Mouse (Mus musculus) Muller cell, postnatal 12 days (primary cell): ENCODE measurements at regions not wholly inside any gene's neighbourhood (a gene's known extent, or its start where the extent isn't known, plus 50 kb on each side); places are given as distances from the start of the nearest gene placed in this dataset.
"Not testable (repeated sequence)": the region's sequence is repeated elsewhere in the genome, so short reads cannot be mapped to it uniquely, and the experiment has no call there.

Experiments used
- DNase-seq: peaks from one replicate; pipeline ENCODE4 v3.0.0-alpha.2; 2015; ENCODE audit errors: inconsistent ontology term

GRCm38 (mm10) chr13:115911524-115912459 lies 397.7 kb downstream of the Isl1 start:
- DNase-seq: peak; percentile 24

GRCm38 (mm10) chr13:115910866-115911449 lies 398.5 kb downstream of the Isl1 start:
- no peak for DNase-seq

GRCm38 (mm10) chr13:115880616-115881015 lies 428.9 kb downstream of the Isl1 start:
- peak; percentile 58 for DNase-seq

- no peak for DNase-seq
Observed at GRCm38 (mm10) chr13:115860480-115860879, 449.0 kb downstream of the Isl1 start.

GRCm38 (mm10) chr13:115856632-115857031 lies 452.9 kb downstream of the Isl1 start:
- no peak for DNase-seq

GRCm38 (mm10) chr13:115852689-115853356 lies 456.7 kb downstream of the Isl1 start:
- no peak for DNase-seq

- DNase-seq: no peak
Observed at GRCm38 (mm10) chr13:115843121-115843520, 466.4 kb downstream of the Isl1 start.

GRCm38 (mm10) chr13:115836203-115836768 lies 473.2 kb downstream of the Isl1 start:
- DNase-seq: peak; percentile 14

- DNase-seq: no peak
Observed at GRCm38 (mm10) chr13:115825191-115825590, 484.3 kb downstream of the Isl1 start.

GRCm38 (mm10) chr13:115822527-115822926 lies 487.0 kb downstream of the Isl1 start:
- DNase-seq: no peak

- no peak for DNase-seq
Observed at GRCm38 (mm10) chr13:115814211-115814610, 495.3 kb downstream of the Isl1 start.

- DNase-seq: no peak
Observed at GRCm38 (mm10) chr13:115799294-115799693, 510.2 kb downstream of the Isl1 start.

- no peak for DNase-seq
Observed at GRCm38 (mm10) chr13:115751271-115751670, 558.2 kb downstream of the Isl1 start.

- DNase-seq: not testable (repeated sequence)
Observed at GRCm38 (mm10) chr13:115742080-115742479, 567.4 kb downstream of the Isl1 start.

- DNase-seq: no peak
Observed at GRCm38 (mm10) chr13:115727986-115728385, 581.5 kb downstream of the Isl1 start.

- no peak for DNase-seq
Observed at GRCm38 (mm10) chr13:115725356-115725952, 584.0 kb downstream of the Isl1 start.

- no peak for DNase-seq
Observed at GRCm38 (mm10) chr13:115719276-115719675, 590.2 kb downstream of the Isl1 start.

GRCm38 (mm10) chr13:115718859-115719258 lies 590.6 kb downstream of the Isl1 start:
- DNase-seq: no peak

- DNase-seq: no peak
Observed at GRCm38 (mm10) chr13:115696197-115696596, 594.4 kb upstream of the Itga1 start.

GRCm38 (mm10) chr13:115687426-115687825 lies 585.7 kb upstream of the Itga1 start:
- peak; percentile 84 for DNase-seq

GRCm38 (mm10) chr13:115679591-115679990 lies 577.8 kb upstream of the Itga1 start:
- peak; percentile 9 for DNase-seq

- DNase-seq: no peak
Observed at GRCm38 (mm10) chr13:115676836-115677235, 575.1 kb upstream of the Itga1 start.
